Mouse (Mus musculus) stomach, embryonic 14.5 days (tissue): ENCODE results near the gene Slit3. TPM values are rescaled to one million over a fixed set of nuclear protein-coding genes. Genes with fewer than 3 reads are reported as not detected.
A peak's percentile ranks its signal among the peaks of the same experiment; 100 is the strongest.

Experiments
- ATAC-seq: fragments of 200-750 bp; cut with Nextera tagmentation; 2 replicates; pipeline ENCODE4 v1.8.0; 2017; ENCODE audit warnings: low read depth, moderate TSS enrichment; ENCODE audit not compliant: insufficient number of reproducible peaks, insufficient read depth, low FRiP score
- H3K27ac ChIP-seq: fragments of 300-500 bp; sonication (generic); 2 replicates; pipeline ENCODE4 v1.5.1; 2014; ENCODE audit warnings: mild to moderate bottlenecking, low read length, moderate library complexity, mixed read lengths
- H3K27me3 ChIP-seq: fragments of 300-500 bp; sonication (generic); 2 replicates; pipeline ENCODE4 v1.6.1; 2014; ENCODE audit warnings: low read length, control low read depth, mixed read lengths; ENCODE audit not compliant: control insufficient read depth, insufficient read depth
- H3K36me3 ChIP-seq: fragments of 300-500 bp; sonication (generic); 2 replicates; pipeline ENCODE4 v1.6.1; 2014; ENCODE audit warnings: mild to moderate bottlenecking, control low read depth, low read length, moderate library complexity, mixed read lengths; ENCODE audit not compliant: control insufficient read depth, insufficient read depth
- H3K4me1 ChIP-seq: fragments of 300-500 bp; sonication (generic); 2 replicates; pipeline ENCODE4 v1.6.1; 2014; ENCODE audit warnings: low read length, control low read depth, mixed read lengths; ENCODE audit not compliant: control insufficient read depth, insufficient read depth
- H3K4me2 ChIP-seq: fragments of 300-500 bp; sonication (generic); replicated peaks from 2 replicates; pipeline ENCODE4 v1.6.1; 2014; ENCODE audit warnings: low read depth, low read length, control low read depth
- H3K4me3 ChIP-seq: fragments of 300-500 bp; sonication (generic); 2 replicates; pipeline ENCODE4 v1.5.1; 2014; ENCODE audit warnings: low read depth, low read length, control low read depth
- H3K9ac ChIP-seq: fragments of 300-500 bp; sonication (generic); replicated peaks from 2 replicates; pipeline ENCODE4 v1.6.1; 2014; ENCODE audit warnings: low read depth, mild to moderate bottlenecking, control low read depth, low read length, moderate library complexity, mixed read lengths
- H3K9me3 ChIP-seq: fragments of 300-500 bp; sonication (generic); 2 replicates; pipeline ENCODE4 v1.6.1; 2016; ENCODE audit warnings: low read depth, low read length, control low read depth; ENCODE audit not compliant: control insufficient read depth
- WGBS: fragments of 180-500 bp; shearing (Covaris S2); extraction: QIAGEN DNeasy Blood & Tissue Kit; methylation state at CpG from one replicate; pipeline ENCODE4 v1.1.7; 2014; 5-methylcytosine and 5-hydroxymethylcytosine counted together
- polyA plus RNA-seq: library from polyadenylated mRNA; unstranded; fragments of >200 nt; fragmentation: Nextera tagmentation; extraction: Ambion mirVana; gene quantifications from 2 replicates; pipeline ENCODE4 v1.2.1, GENCODE M21; 2014

The Slit3 gene
- polyA plus RNA-seq, 1 experiment from 2014 or later = 18.3 TPM

GRCm38 (mm10) chr11:35118731-35119130 lies 2.3 kb upstream of the Slit3 start:
- peaks cover 13% of the 10 kb centered on the region; the same call in 1 of the 2 replicates for H3K4me1 ChIP-seq
- no peaks in the 10 kb centered on the region for H3K9me3 ChIP-seq
- no peak overlapping the region for H3K27ac ChIP-seq
- H3K27me3 ChIP-seq = no peaks in the 10 kb centered on the region
- ATAC-seq = no peak
- H3K9ac ChIP-seq = no peak overlapping the region
- H3K36me3 ChIP-seq = no peaks in the 10 kb centered on the region
- H3K4me2 ChIP-seq = no peak overlapping the region
- 60% methylated on average over 6 of the region's 6 CpGs for WGBS
- H3K4me3 ChIP-seq = no peak overlapping the region

- no peaks in the 10 kb centered on the region for H3K27me3 ChIP-seq
- H3K4me1 ChIP-seq = peaks cover 16% of the 10 kb centered on the region; the same call in 1 of the 2 replicates
- no peak overlapping the region for H3K27ac ChIP-seq
- ATAC-seq = no peak
- H3K4me2 ChIP-seq = no peak overlapping the region
- H3K9me3 ChIP-seq = no peaks in the 10 kb centered on the region
- WGBS = 17% methylated on average over 6 of the region's 6 CpGs
- H3K4me3 ChIP-seq = no peak overlapping the region
- H3K36me3 ChIP-seq = no peaks in the 10 kb centered on the region
- H3K9ac ChIP-seq = no peak overlapping the region
These were observed 1.7 kb upstream of the Slit3 start for GRCm38 (mm10) chr11:35119360-35119759.

- H3K27ac ChIP-seq = no peak overlapping the region
- no peaks in the 10 kb centered on the region for H3K27me3 ChIP-seq
- H3K9me3 ChIP-seq = no peaks in the 10 kb centered on the region; the same call in 1 of the 2 replicates
- H3K36me3 ChIP-seq = no peaks in the 10 kb centered on the region
- ATAC-seq = no peak
- peaks cover 22% of the 10 kb centered on the region for H3K4me1 ChIP-seq
- WGBS = 29% methylated on average over 5 of the region's 5 CpGs
- H3K9ac ChIP-seq = no peak overlapping the region
- H3K4me3 ChIP-seq = no peak overlapping the region
- peak overlapping the region; percentile 73; the same call in 1 of the 2 replicates for H3K4me2 ChIP-seq
These were observed 948 bp upstream of the Slit3 start for GRCm38 (mm10) chr11:35120076-35120475.

GRCm38 (mm10) chr11:35121611-35121959 lies 561 bp downstream of the Slit3 start:
- Histone ChIP-seq H3K9me3 (no peaks in the 10 kb centered on the region; the same call in 1 of the 2 replicates), H3K4me1 (peaks cover 34% of the 10 kb centered on the region), H3K27ac (peak overlapping the region; percentile 66; the same call in 1 of the 2 replicates), H3K27me3 (no peaks in the 10 kb centered on the region), H3K36me3 (no peaks in the 10 kb centered on the region), H3K4me3 (peak overlapping the region; percentile 58), H3K9ac (peak overlapping the region; percentile 55; the same call in 1 of the 2 replicates), H3K4me2 (peak overlapping the region; percentile 73)
- under 1% methylated on average over 26 of the region's 27 CpGs for WGBS
- peak; percentile 16; the same call in 1 of the 2 replicates for ATAC-seq

GRCm38 (mm10) chr11:35122091-35122811 lies 1.2 kb downstream of the Slit3 start:
- H3K4me3 ChIP-seq = peak overlapping the region; percentile 58
- peak overlapping the region; percentile 55; the same call in 1 of the 2 replicates for H3K9ac ChIP-seq
- H3K36me3 ChIP-seq = no peaks in the 10 kb centered on the region
- no peak for ATAC-seq
- no peaks in the 10 kb centered on the region; the same call in 1 of the 2 replicates for H3K9me3 ChIP-seq
- peak overlapping the region; percentile 73 for H3K4me2 ChIP-seq
- H3K4me1 ChIP-seq = peaks cover 38% of the 10 kb centered on the region
- WGBS = 1% methylated on average over 23 of the region's 23 CpGs
- no peak overlapping the region for H3K27ac ChIP-seq
- no peaks in the 10 kb centered on the region for H3K27me3 ChIP-seq

- Histone ChIP-seq H3K4me1 (peaks cover 39% of the 10 kb centered on the region), H3K4me2 (peak overlapping the region; percentile 73; the same call in 1 of the 2 replicates), H3K36me3 (no peaks in the 10 kb centered on the region), H3K9ac (no peak overlapping the region), H3K27ac (peak overlapping the region; percentile 40; the same call in 1 of the 2 replicates), H3K4me3 (no peak overlapping the region), H3K27me3 (no peaks in the 10 kb centered on the region), H3K9me3 (no peaks in the 10 kb centered on the region; the same call in 1 of the 2 replicates)
- no peak for ATAC-seq
- WGBS = 35% methylated on average over 17 of the region's 17 CpGs
These were observed 3.6 kb downstream of the Slit3 start for GRCm38 (mm10) chr11:35124489-35125107.

GRCm38 (mm10) chr11:35125108-35125490 lies 4.1 kb downstream of the Slit3 start:
- ATAC-seq = no peak

GRCm38 (mm10) chr11:35131740-35132139 lies 10.7 kb downstream of the Slit3 start:
- WGBS = 85% methylated on average over 5 of the region's 5 CpGs
- Histone ChIP-seq H3K27ac (no peak overlapping the region), H3K4me3 (no peak overlapping the region), H3K4me1 (0 out of 2 replicates have a peak, but pooled peaks cover 10% of the 10 kb centered on the region), H3K9ac (no peak overlapping the region), H3K9me3 (no peaks in the 10 kb centered on the region), H3K36me3 (no peaks in the 10 kb centered on the region), H3K4me2 (no peak overlapping the region), H3K27me3 (no peaks in the 10 kb centered on the region)
- ATAC-seq = no peak

More at GRCm38 (mm10) chr11:35125108-35125490, 4.1 kb downstream of the Slit3 start:
- Histone ChIP-seq H3K36me3 (no peaks in the 10 kb centered on the region), H3K9ac (no peak overlapping the region), H3K27ac (peak overlapping the region; percentile 40; the same call in 1 of the 2 replicates), H3K4me2 (no peak overlapping the region), H3K27me3 (no peaks in the 10 kb centered on the region), H3K9me3 (no peaks in the 10 kb centered on the region; the same call in 1 of the 2 replicates), H3K4me1 (peaks cover 38% of the 10 kb centered on the region), H3K4me3 (no peak overlapping the region)
- 24% methylated on average over 10 of the region's 10 CpGs for WGBS
